In genomic region chr7:130935793-130936471, GRCm38 (mm10) we compare ENCODE assay signal across 8 mouse cellular contexts. TPM values are rescaled to one million over a fixed set of nuclear protein-coding genes. Genes with fewer than 3 reads are reported as not detected.
A peak's percentile ranks its signal among the peaks of the same experiment; 100 is the strongest.
DNase-seq lines count a peak whose midpoint lies in the region; ATAC-seq and TF ChIP-seq lines count a peak whose summit lies in the region.

Htra1 (plus strand) TSS chr7:130936111.

- TF ChIP-seq CTCF in ES-Bruce4 (IDR thresholded peaks at IDR 0.05; ENCODE audit: low read depth, low read length), result no peak

- under 1% methylated on average over 70 of the region's 70 CpGs for WGBS in hindbrain, embryonic 10.5 days
- WGBS in lung, embryonic 15.5 days, result under 1% methylated on average over 62 of the region's 70 CpGs

- no peak for TF ChIP-seq EP300 in ES-Bruce4 (IDR thresholded peaks at IDR 0.05; ENCODE audit: insufficient read depth, low read depth, low read length)

- H3K4me1 ChIP-seq in ES-Bruce4 (ENCODE audit: control insufficient read depth, insufficient read depth, low read length), result no peaks in the 10 kb centered on the region
- peaks cover 19% of the 10 kb centered on the region for H3K4me1 ChIP-seq in hindbrain, embryonic 10.5 days (replicated peaks)
- peaks cover 19% of the 10 kb centered on the region for H3K4me1 ChIP-seq in lung, embryonic 15.5 days

- H3K27me3 ChIP-seq in ES-Bruce4 (ENCODE audit: control insufficient read depth, insufficient read depth, low read length, poor library complexity, severe bottlenecking), result 0 out of 2 replicates have a peak, but pooled peaks cover 7% of the 10 kb centered on the region
- H3K27me3 ChIP-seq in hindbrain, embryonic 10.5 days (ENCODE audit: insufficient read depth, poor library complexity, severe bottlenecking), result peaks cover 89% of the 10 kb centered on the region
- H3K27me3 ChIP-seq in lung, embryonic 15.5 days, result peaks cover 73% of the 10 kb centered on the region

- DNase-seq in cerebellum, adult 9-11 months, result peak; percentile 57
- peak; percentile 32 to 61 for DNase-seq in frontal cortex, postnatal 25 days (ENCODE audit: low spot score in 2 of 2)
- DNase-seq in hindbrain, embryonic 10.5 days (ENCODE audit: low spot score), result peak; percentile 59
- DNase-seq in layer of hippocampus, postnatal 10 days (ENCODE audit: low spot score in 2 of 2), result peak; percentile 78 to 87
- DNase-seq in ovary, postnatal 14 days (ENCODE audit: low spot score), result peak; percentile 68
- DNase-seq in urinary bladder, postnatal 25 days (ENCODE audit: low spot score), result peak; percentile 68

- peak within 1 kb of the TSS; percentile 77 for H3K4me3 ChIP-seq in ES-Bruce4 (ENCODE audit: low read depth, low read length)
- H3K4me3 ChIP-seq in hindbrain, embryonic 10.5 days, result peak within 1 kb of the TSS; percentile 56
- H3K4me3 ChIP-seq in lung, embryonic 15.5 days, result peak within 1 kb of the TSS; percentile 55

- peak within 1 kb of the TSS; percentile 89 for H3K4me2 ChIP-seq in lung, embryonic 15.5 days

- H3K9ac ChIP-seq in ES-Bruce4 (ENCODE audit: low read depth, poor library complexity, severe bottlenecking), result peak within 1 kb of the TSS; percentile 39
- peak within 1 kb of the TSS; percentile 31 for H3K9ac ChIP-seq in lung, embryonic 15.5 days

- H3K9me3 ChIP-seq in ES-Bruce4 (replicated peaks; ENCODE audit: control insufficient read depth, insufficient read depth, low read length, poor library complexity, severe bottlenecking), result no peaks in the 10 kb centered on the region
- no peaks in the 10 kb centered on the region for H3K9me3 ChIP-seq in hindbrain, embryonic 10.5 days
- H3K9me3 ChIP-seq in lung, embryonic 15.5 days, result no peaks in the 10 kb centered on the region

- ATAC-seq in lung, embryonic 15.5 days (ENCODE audit: borderline replicate concordance, extremely low read depth, low FRiP score, low TSS enrichment), result peak; percentile 87

- H3K27ac ChIP-seq in ES-Bruce4 (ENCODE audit: insufficient read depth, low read length), result no peak within 1 kb of the TSS
- peak within 1 kb of the TSS; percentile 35; the same call in 1 of the 2 replicates for H3K27ac ChIP-seq in hindbrain, embryonic 10.5 days
- H3K27ac ChIP-seq in lung, embryonic 15.5 days, result no peak within 1 kb of the TSS

- TF ChIP-seq POLR2A in ES-Bruce4 (IDR thresholded peaks at IDR 0.05; ENCODE audit: insufficient read depth, low read length), result no peak

- H3K36me3 ChIP-seq in ES-Bruce4 (ENCODE audit: control insufficient read depth, insufficient read depth, low read length, poor library complexity, severe bottlenecking), result no peaks in the 10 kb centered on the region
- no peaks in the 10 kb centered on the region for H3K36me3 ChIP-seq in hindbrain, embryonic 10.5 days
- no peaks in the 10 kb centered on the region for H3K36me3 ChIP-seq in lung, embryonic 15.5 days

RNA-seq across cellular contexts. Expression of gene Htra1, which starts in this region (rescaled TPM):
- polyA plus RNA-seq in ES-Bruce4 (2011; ENCODE audit: insufficient read depth, insufficient read length, low read depth, missing spikeins), result 33.2 and 34.2 TPM in 2 replicates
- polyA plus RNA-seq in hindbrain, embryonic 10.5 days (2016; fragmentation: Nextera tagmentation; extraction: Ambion mirVana), result 2.5 and 7.0 TPM in 2 replicates
- 100 to 1,000 TPM; 228 to 241 TPM for total RNA-seq in layer of hippocampus, postnatal 10 days (2021)
- 58.0 and 59.7 TPM in 2 replicates for polyA plus RNA-seq in lung, embryonic 15.5 days (2015; fragmentation: Nextera tagmentation; extraction: Ambion mirVana)
